Mouse (Mus musculus) erythroblast, embryonic 14.5 days (primary cell): ENCODE data around the gene Robo1.

Experiments used
- GATA1 ChIP-seq: IDR thresholded peaks from 2 replicates; pipeline ENCODE4 v1.6.1; 2012; ENCODE audit warnings: low read length, inconsistent platforms, mixed read lengths
- TAL1 ChIP-seq: IDR thresholded peaks from 3 replicates; pipeline ENCODE4 v1.6.1; 2012; ENCODE audit warnings: low read length, inconsistent platforms, mixed read lengths

- TF ChIP-seq GATA1, result no peak
- TF ChIP-seq TAL1, result no peak
Measured at GRCm38 (mm10) chr16:73007434-73007833, 699.3 kb downstream of the Robo1 start.
